Mouse (Mus musculus): ENCODE measurements around the gene Cd300ld4. TPM values are rescaled to one million over a fixed set of nuclear protein-coding genes. Genes with fewer than 3 reads are reported as not detected.

The Cd300ld4 gene
- total RNA-seq, 2 experiments from 2014 or later, result 0.50 TPM; not detected in 1

- DNase-seq (ENCODE audit: low spot score), result no peak
- intact Hi-C loops (cut with DNase I), result no loop called here
These were observed 44.9 kb downstream of the Cd300ld4 start for GRCm38 (mm10) chr11:114981866-114982265.

- no peak for DNase-seq (ENCODE audit: low spot score)
- intact Hi-C loops (cut with DNase I), result no loop called here
These were observed 54.1 kb downstream of the Cd300ld4 start for GRCm38 (mm10) chr11:114972726-114973125.

Other genes with a start within 250 kb of the Cd300ld4 start
- not detected for gene Btbd17, start 231.1 kb downstream of the Cd300ld4 start, total RNA-seq (2021)
- not detected for gene Gpr142, start 228.1 kb downstream of the Cd300ld4 start, total RNA-seq (2021)
- gene Gprc5c, start 175.9 kb downstream of the Cd300ld4 start, total RNA-seq (2021), result 1 to 10 TPM; 6.4 to 9.7 TPM
- under 1 TPM; 0.81 to 0.99 TPM for gene Cd300a, start 137.0 kb downstream of the Cd300ld4 start, total RNA-seq (2021)
- gene Cd300lb, start 92.6 kb downstream of the Cd300ld4 start, total RNA-seq (2021), result 1 to 10 TPM; 1.0 to 1.2 TPM
- not detected for gene Cd300c, start 57.9 kb downstream of the Cd300ld4 start, total RNA-seq (2021)
- 1 to 10 TPM; 1.1 to 1.2 TPM for gene Cd300ld, start 37.1 kb downstream of the Cd300ld4 start, total RNA-seq (2021)
- gene Cd300c2, start 25.1 kb downstream of the Cd300ld4 start, total RNA-seq (2021), result 1 to 10 TPM; 1.4 to 2.2 TPM
- gene Cd300ld2, start 10.8 kb downstream of the Cd300ld4 start, total RNA-seq (2021), result not detected
- 1 to 10 TPM; 1.2 to 1.9 TPM for gene Cd300ld5, start 10.8 kb upstream of the Cd300ld4 start, total RNA-seq (2021)
- 1 to 10 TPM; 9.0 to 9.7 TPM for gene Cd300ld3, start 21.4 kb upstream of the Cd300ld4 start, total RNA-seq (2021)
- under 1 TPM; 0.28 to 0.42 TPM for gene Cd300e, start 35.2 kb upstream of the Cd300ld4 start, total RNA-seq (2021)
- under 1 TPM; 0.67 to 0.75 TPM for gene Rab37, start 64.4 kb upstream of the Cd300ld4 start, total RNA-seq (2021)
- under 1 TPM in 1 of 2 experiments, not detected in 1; 0.28 TPM for gene Cd300lf, start 107.0 kb upstream of the Cd300ld4 start, total RNA-seq (2021)
- 10 to 100 TPM; 10.1 to 12.9 TPM for gene Slc9a3r1, start 136.3 kb upstream of the Cd300ld4 start, total RNA-seq (2021)
- gene Tmem104, start 160.5 kb upstream of the Cd300ld4 start, total RNA-seq (2021), result 10 to 100 TPM; 10.0 to 10.5 TPM
- 10 to 100 TPM; 19.3 to 23.0 TPM for gene Nat9, start 160.8 kb upstream of the Cd300ld4 start, total RNA-seq (2021)
- gene Grin2c, start 240.2 kb upstream of the Cd300ld4 start, total RNA-seq (2021), result under 1 TPM; 0.10 to 0.34 TPM